Mouse (Mus musculus): ENCODE results near the gene Rtn3.

GRCm38 (mm10) chr19:7420841-7421601 is 62.1 kb downstream of the Rtn3 start:
- TF ChIP-seq CTCF (IDR thresholded peaks at IDR 0.05; ENCODE audit: control insufficient read depth, insufficient read depth, insufficient replicate concordance, low read depth, low read length) (no peak), POLR2A (IDR thresholded peaks at IDR 0.05; ENCODE audit: control insufficient read depth, low read depth, low read length) (no peak)

Measured in testis, adult 2 months (tissue).